In genomic region chr13:3788588-3788987, GRCm38 (mm10) we compare ENCODE assay signal across 38 mouse cellular contexts. TPM values are rescaled to one million over a fixed set of nuclear protein-coding genes. Genes with fewer than 3 reads are reported as not detected.
DNase-seq lines count a peak whose midpoint lies in the region; ATAC-seq lines count a peak whose summit lies in the region.
"Had no signal": no experiment of that assay in that cellular context is flagged by ENCODE, and none has a peak within 500 bp of the region (broad histone marks: within the 10 kb centered on the region; RNA-seq: fewer than 3 reads in every experiment).

No protein-coding gene starts in this region.

- peaks cover 8% of the 10 kb centered on the region for H3K4me1 ChIP-seq in heart, embryonic 10.5 days
- H3K4me1 ChIP-seq in intestine, embryonic 16.5 days (ENCODE audit: control insufficient read depth, insufficient read depth, low read length), result peaks cover 9% of the 10 kb centered on the region
- H3K4me1 ChIP-seq: forebrain, embryonic 13.5 days; hindbrain, embryonic 15.5 days; midbrain, embryonic 10.5 days; neural tube, embryonic 12.5 days had no signal

- DNase-seq in heart, embryonic 10.5 days (ENCODE audit: low spot score), result peak; percentile 72
- no peak for DNase-seq in heart, postnatal 36 days
- peak; percentile 21 for DNase-seq in yolk sac, embryonic 10.5 days (ENCODE audit: low spot score)
- no peak for DNase-seq in cerebellum, adult 18-20 months
- DNase-seq in cerebellum, postnatal 4 days (ENCODE audit: low spot score in 2 of 2), result no peak
- DNase-seq: adrenal gland, postnatal 25 days; cerebellum, adult 2 months; cerebellum, postnatal 14 days; gastrocnemius, postnatal 14 days; liver; lung, adult 2 months; right cerebral cortex, adult 18-20 months; right cerebral cortex, postnatal 4 days; thymus, adult 18-20 months; thymus, postnatal 25 days had no signal

- intact Hi-C loops in heart, postnatal 36 days (cut with DNase I), result loop anchor here (5.0 kb wide), 1 partner anchor 111 kb away; no protein-coding TSS in a partner anchor

- 72% methylated on average over 2 of the region's 2 CpGs for WGBS in heart, embryonic 10.5 days
- WGBS in intestine, embryonic 16.5 days, result 70% methylated on average over 2 of the region's 2 CpGs

- H3K9me3 ChIP-seq in heart, embryonic 10.5 days, result no peaks in the 10 kb centered on the region
- H3K9me3 ChIP-seq in intestine, embryonic 16.5 days (ENCODE audit: control insufficient read depth, low read length), result no peaks in the 10 kb centered on the region
- H3K9me3 ChIP-seq: forebrain, embryonic 13.5 days; heart, embryonic 12.5 days; hindbrain, embryonic 15.5 days; midbrain, embryonic 10.5 days; neural tube, embryonic 12.5 days had no signal

- no peak overlapping the region for H3K27ac ChIP-seq in heart, embryonic 10.5 days
- peak overlapping the region; percentile 53 for H3K27ac ChIP-seq in intestine, embryonic 16.5 days (ENCODE audit: low read length)
- H3K27ac ChIP-seq: forebrain, embryonic 13.5 days; hindbrain, embryonic 15.5 days; liver, embryonic 14.5 days; midbrain, embryonic 10.5 days; neural tube, embryonic 12.5 days had no signal

- no peak overlapping the region for H3K4me3 ChIP-seq in heart, embryonic 10.5 days
- no peak overlapping the region for H3K4me3 ChIP-seq in intestine, embryonic 16.5 days (ENCODE audit: low read length)
- H3K4me3 ChIP-seq: forebrain, embryonic 13.5 days; heart, embryonic 12.5 days; hindbrain, embryonic 15.5 days; midbrain, embryonic 10.5 days; myocyte; neural tube, embryonic 12.5 days had no signal

- H3K27me3 ChIP-seq in heart, embryonic 10.5 days (ENCODE audit: insufficient read depth, poor library complexity, severe bottlenecking), result no peaks in the 10 kb centered on the region
- H3K27me3 ChIP-seq in intestine, embryonic 16.5 days (replicated peaks; ENCODE audit: control insufficient read depth, insufficient read depth, low read length), result no peaks in the 10 kb centered on the region
- H3K27me3 ChIP-seq: forebrain, embryonic 13.5 days; heart, embryonic 12.5 days; hindbrain, embryonic 15.5 days; neural tube, embryonic 12.5 days had no signal

- H3K4me2 ChIP-seq in intestine, embryonic 16.5 days (ENCODE audit: low read depth, low read length), result no peak overlapping the region
- H3K4me2 ChIP-seq: forebrain, embryonic 13.5 days; heart, embryonic 12.5 days; hindbrain, embryonic 15.5 days; neural tube, embryonic 12.5 days had no signal

- H3K9ac ChIP-seq in intestine, embryonic 16.5 days (ENCODE audit: low read depth, low read length), result no peak overlapping the region
- H3K9ac ChIP-seq: forebrain, embryonic 13.5 days; heart, embryonic 12.5 days; hindbrain, embryonic 15.5 days; liver, embryonic 14.5 days; neural tube, embryonic 12.5 days had no signal

- peak; percentile 34; the same call in 1 of the 2 replicates for ATAC-seq in erythroid progenitor cell, adult 5-6 weeks (replicated peaks; ENCODE audit: low FRiP score, poor library complexity, severe bottlenecking)
- ATAC-seq in intestine, embryonic 16.5 days, result no peak
- ATAC-seq: CD4-positive, CD25-positive, alpha-beta regulatory T cell, adult 4 months; forebrain, embryonic 13.5 days; inflammation-experienced regulatory T-cells, adult 6 months had no signal

- no peaks in the 10 kb centered on the region for H3K36me3 ChIP-seq in heart, embryonic 10.5 days
- H3K36me3 ChIP-seq in intestine, embryonic 16.5 days (ENCODE audit: control insufficient read depth, insufficient read depth, low read length), result no peaks in the 10 kb centered on the region
- H3K36me3 ChIP-seq: heart, embryonic 12.5 days; hindbrain, embryonic 15.5 days; midbrain, embryonic 10.5 days; neural tube, embryonic 12.5 days had no signal

RNA-seq across cellular contexts. Expression of gene Calml3, which starts 15.5 kb away (rescaled TPM):
- polyA plus RNA-seq in heart, embryonic 10.5 days (2016; fragmentation: Nextera tagmentation; extraction: Ambion mirVana), result not detected in 2 replicates
- total RNA-seq in heart, postnatal 36 days (2021), result not detected
- not detected in 2 replicates for total RNA-seq in erythroid progenitor cell, adult 5-6 weeks (2015; ENCODE audit: low replicate concordance)
- total RNA-seq in erythroid progenitor cell, adult 5-6 weeks (2017; ENCODE audit: low replicate concordance), result not detected in 2 replicates
- not detected in 2 replicates for polyA plus RNA-seq in intestine, embryonic 16.5 days (2015; fragmentation: Nextera tagmentation; extraction: Ambion mirVana)
- total RNA-seq: adrenal gland, postnatal 25 days; gastrocnemius, postnatal 14 days; granulocyte monocyte progenitor cell, adult 5-6 weeks; hematopoietic stem cell, adult 5-6 weeks; layer of hippocampus, adult 18-20 months; layer of hippocampus, postnatal 10 days; left cerebral cortex, adult 18-20 months; left cerebral cortex, postnatal 14 days; megakaryocyte progenitor cell, adult 5-6 weeks had no signal
- polyA plus RNA-seq: CD4-positive, CD25-positive, alpha-beta regulatory T cell, adult 4 months; cerebellum, adult 2 months; forebrain, embryonic 13.5 days; heart, embryonic 12.5 days; heart, postnatal 0 days; inflammation-experienced regulatory T-cells, adult 6 months; liver, embryonic 14.5 days; midbrain, embryonic 10.5 days; midbrain, postnatal 0 days; neural tube, embryonic 12.5 days had no signal

RNA-seq across cellular contexts. Expression of gene Calm4, which starts 49.0 kb away (rescaled TPM):
- polyA plus RNA-seq in heart, embryonic 10.5 days (2016; fragmentation: Nextera tagmentation; extraction: Ambion mirVana), result not detected in 2 replicates
- not detected for total RNA-seq in heart, postnatal 36 days (2021)
- total RNA-seq in erythroid progenitor cell, adult 5-6 weeks (2015; ENCODE audit: low replicate concordance), result not detected in 2 replicates
- total RNA-seq in erythroid progenitor cell, adult 5-6 weeks (2017; ENCODE audit: low replicate concordance), result not detected in 2 replicates
- polyA plus RNA-seq in intestine, embryonic 16.5 days (2015; fragmentation: Nextera tagmentation; extraction: Ambion mirVana), result 0.39 TPM in 1 of 2 replicates, not detected in the other
- total RNA-seq: adrenal gland, adult 18-20 months; adrenal gland, postnatal 25 days; gastrocnemius, postnatal 14 days; granulocyte monocyte progenitor cell, adult 5-6 weeks; layer of hippocampus, adult 18-20 months; layer of hippocampus, postnatal 10 days; left cerebral cortex, adult 18-20 months; left cerebral cortex, postnatal 14 days; megakaryocyte progenitor cell, adult 5-6 weeks had no signal
- polyA plus RNA-seq: CD4-positive, CD25-positive, alpha-beta regulatory T cell, adult 4 months; cerebellum, adult 2 months; forebrain, embryonic 13.5 days; heart, embryonic 12.5 days; heart, postnatal 0 days; inflammation-experienced regulatory T-cells, adult 6 months; kidney, embryonic 14.5 days; limb, embryonic 11.5 days; liver, embryonic 14.5 days; midbrain, embryonic 10.5 days; midbrain, postnatal 0 days; neural tube, embryonic 12.5 days had no signal

Comparison
In these comparisons a context has a peak if more than half of its experiments do, and no peak if none do; other contexts are left out.
1. DNase-seq: peak in heart, embryonic 10.5 days (single experiment) and yolk sac, embryonic 10.5 days (single experiment); none in heart, postnatal 36 days (0 of 2), cerebellum, adult 18-20 months (0 of 2) and cerebellum, postnatal 4 days (0 of 2).